Mouse (Mus musculus) brain, embryonic 14.5 days (tissue): ENCODE results near the gene Lrrc7.

Experiments used
- CTCF ChIP-seq: fragments of 200-500 bp; IDR thresholded peaks from 2 replicates; pipeline ENCODE4 v1.5.1; 2012; ENCODE audit warnings: inconsistent platforms, mild to moderate bottlenecking, moderate library complexity, borderline replicate concordance; ENCODE audit not compliant: insufficient read depth, insufficient read length; ENCODE audit errors: extremely low read depth
- POLR2A ChIP-seq: fragments of 200-500 bp; IDR thresholded peaks from 2 replicates; pipeline ENCODE4 v1.6.1; 2012; ENCODE audit warnings: mild to moderate bottlenecking, inconsistent platforms, borderline replicate concordance; ENCODE audit not compliant: poor library complexity, insufficient read depth, insufficient read length, severe bottlenecking; ENCODE audit errors: extremely low read depth

- no peak for TF ChIP-seq POLR2A
- no peak for TF ChIP-seq CTCF
These were observed 400.0 kb downstream of the Lrrc7 start for GRCm38 (mm10) chr3:158161924-158162490.
